ENCODE assay signal across 8 mouse cellular contexts in genomic region chr10:7809937-7810336, GRCm38 (mm10). TPM values are rescaled to one million over a fixed set of nuclear protein-coding genes. Genes with fewer than 3 reads are reported as not detected.
DNase-seq lines count a peak whose midpoint lies in the region; ATAC-seq and TF ChIP-seq lines count a peak whose summit lies in the region.

No protein-coding gene starts in this region.

- peak; percentile 79 for DNase-seq in hindbrain, embryonic 11.5 days (ENCODE audit: low spot score)
- DNase-seq in Patski (ENCODE audit: low read depth, low spot score) = peak; percentile 25
- peak; percentile 59 for DNase-seq in embryo, embryonic 11.5 days (ENCODE audit: low read depth, low spot score)
- DNase-seq in induced T-regulatory cell, adult 2 months (ENCODE audit: low read depth) = peak; percentile 93
- DNase-seq in left cerebral cortex, postnatal 4 days = peak; percentile 19
- peak; percentile 47 for DNase-seq in thymus, postnatal 4 days

- no peak overlapping the region for H3K9ac ChIP-seq in hindbrain, embryonic 11.5 days (ENCODE audit: low read depth, low read length)
- H3K9ac ChIP-seq in hindbrain, embryonic 13.5 days = no peak overlapping the region
- no peak overlapping the region for H3K9ac ChIP-seq in midbrain, embryonic 16.5 days (ENCODE audit: low read depth, low read length)

- no peaks in the 10 kb centered on the region for H3K9me3 ChIP-seq in hindbrain, embryonic 11.5 days (ENCODE audit: control insufficient read depth, low read length)
- no peaks in the 10 kb centered on the region for H3K9me3 ChIP-seq in hindbrain, embryonic 13.5 days
- no peaks in the 10 kb centered on the region for H3K9me3 ChIP-seq in midbrain, embryonic 16.5 days (replicated peaks; ENCODE audit: control insufficient read depth, low read length, poor library complexity, severe bottlenecking)

- peak; percentile 76 for TF ChIP-seq CTCF in Patski (IDR thresholded peaks at IDR 0.05)

- in situ Hi-C loops in Patski (cut with MboI; ENCODE audit: low pct_unique_long_range_greater_than_20kb) = loop anchor here (5.0 to 25.0 kb wide), 2 partner anchors 427 to 702 kb away; partner anchors contain the start of gene Ust

- H3K4me2 ChIP-seq in hindbrain, embryonic 11.5 days (replicated peaks; ENCODE audit: low read depth, low read length) = no peak overlapping the region
- H3K4me2 ChIP-seq in hindbrain, embryonic 13.5 days = no peak overlapping the region
- H3K4me2 ChIP-seq in midbrain, embryonic 16.5 days (ENCODE audit: low read length) = no peak overlapping the region

- POLR2A ChIA-PET in Patski (lab: Charles Lee) = no interaction called here

- CTCF ChIA-PET in Patski (lab: Charles Lee) = interaction anchor here (0.8 to 1.0 kb wide), 3 partner anchors 9 to 430 kb away, joined by 3 read pairs; no protein-coding TSS in a partner anchor

- H3K27me3 ChIP-seq in hindbrain, embryonic 11.5 days (ENCODE audit: control insufficient read depth, insufficient read depth, low read length) = no peaks in the 10 kb centered on the region
- no peaks in the 10 kb centered on the region for H3K27me3 ChIP-seq in hindbrain, embryonic 13.5 days
- no peaks in the 10 kb centered on the region for H3K27me3 ChIP-seq in Patski
- no peaks in the 10 kb centered on the region for H3K27me3 ChIP-seq in midbrain, embryonic 16.5 days (ENCODE audit: control insufficient read depth, insufficient read depth, low read depth, low read length)

- intact Hi-C loops in left cerebral cortex, postnatal 4 days (cut with DNase I) = loop anchor here (5.0 kb wide), 1 partner anchor 427 kb away; no protein-coding TSS in a partner anchor

- no peaks in the 10 kb centered on the region for H3K4me1 ChIP-seq in hindbrain, embryonic 11.5 days (replicated peaks; ENCODE audit: control insufficient read depth, insufficient read depth, low read length)
- no peaks in the 10 kb centered on the region for H3K4me1 ChIP-seq in hindbrain, embryonic 13.5 days (replicated peaks)
- H3K4me1 ChIP-seq in midbrain, embryonic 16.5 days (ENCODE audit: control insufficient read depth, insufficient read depth, low read length) = no peaks in the 10 kb centered on the region

- no peaks in the 10 kb centered on the region for H3K36me3 ChIP-seq in hindbrain, embryonic 11.5 days (ENCODE audit: control insufficient read depth, insufficient read depth, low read length)
- peaks cover 64% of the 10 kb centered on the region for H3K36me3 ChIP-seq in hindbrain, embryonic 13.5 days
- peaks cover 23% of the 10 kb centered on the region for H3K36me3 ChIP-seq in midbrain, embryonic 16.5 days (ENCODE audit: control insufficient read depth, insufficient read depth, low read length)

- no peak overlapping the region for H3K27ac ChIP-seq in hindbrain, embryonic 11.5 days (ENCODE audit: low read depth, low read length)
- no peak overlapping the region for H3K27ac ChIP-seq in hindbrain, embryonic 13.5 days
- no peak overlapping the region for H3K27ac ChIP-seq in midbrain, embryonic 16.5 days (ENCODE audit: low read length)

- H3K4me3 ChIP-seq in hindbrain, embryonic 11.5 days (ENCODE audit: low read depth, low read length) = no peak overlapping the region
- no peak overlapping the region for H3K4me3 ChIP-seq in hindbrain, embryonic 13.5 days
- H3K4me3 ChIP-seq in midbrain, embryonic 16.5 days (ENCODE audit: low read depth, low read length) = no peak overlapping the region

- 53% methylated on average over 2 of the region's 2 CpGs for WGBS in hindbrain, embryonic 11.5 days
- WGBS in hindbrain, embryonic 13.5 days = 52% methylated on average over 2 of the region's 2 CpGs
- WGBS in midbrain, embryonic 16.5 days = 55% methylated on average over 2 of the region's 2 CpGs

- peak; percentile 67; the same call in 1 of the 2 replicates for ATAC-seq in hindbrain, embryonic 11.5 days (ENCODE audit: low FRiP score)
- no peak for ATAC-seq in hindbrain, embryonic 13.5 days (ENCODE audit: low FRiP score)
- ATAC-seq in Patski = peak; percentile 67
- peak; percentile 48; the same call in 1 of the 2 replicates for ATAC-seq in midbrain, embryonic 16.5 days

RNA-seq across cellular contexts. Expression of gene Ppil4, which starts 17.2 kb away (rescaled TPM):
- 47.1 and 51.0 TPM in 2 replicates for polyA plus RNA-seq in hindbrain, embryonic 11.5 days (2014; fragmentation: Nextera tagmentation; extraction: Ambion mirVana)
- 49.1 and 49.7 TPM in 2 replicates for polyA plus RNA-seq in hindbrain, embryonic 13.5 days (2015; fragmentation: Nextera tagmentation; extraction: Ambion mirVana)
- polyA plus RNA-seq in Patski (2021) = 25.0 TPM
- 10 to 100 TPM; 39.3 to 45.6 TPM for total RNA-seq in left cerebral cortex, postnatal 4 days (2021)
- 51.9 and 55.7 TPM in 2 replicates for polyA plus RNA-seq in midbrain, embryonic 16.5 days (2015; fragmentation: Nextera tagmentation; extraction: Ambion mirVana)

RNA-seq across cellular contexts. Expression of gene Ginm1, which starts 17.3 kb away (rescaled TPM):
- 53.1 and 57.1 TPM in 2 replicates for polyA plus RNA-seq in hindbrain, embryonic 11.5 days (2014; fragmentation: Nextera tagmentation; extraction: Ambion mirVana)
- 49.3 and 54.5 TPM in 2 replicates for polyA plus RNA-seq in hindbrain, embryonic 13.5 days (2015; fragmentation: Nextera tagmentation; extraction: Ambion mirVana)
- polyA plus RNA-seq in Patski (2021) = 75.2 TPM
- total RNA-seq in left cerebral cortex, postnatal 4 days (2021) = 10 to 100 TPM; 22.7 to 25.1 TPM
- polyA plus RNA-seq in midbrain, embryonic 16.5 days (2015; fragmentation: Nextera tagmentation; extraction: Ambion mirVana) = 48.1 and 49.5 TPM in 2 replicates

RNA-seq across cellular contexts. Expression of gene Zc3h12d, which starts 22.3 kb away (rescaled TPM):
- 0.05 and 0.06 TPM in 2 replicates for polyA plus RNA-seq in hindbrain, embryonic 11.5 days (2014; fragmentation: Nextera tagmentation; extraction: Ambion mirVana)
- 0.18 TPM in 2 replicates for polyA plus RNA-seq in hindbrain, embryonic 13.5 days (2015; fragmentation: Nextera tagmentation; extraction: Ambion mirVana)
- not detected for polyA plus RNA-seq in Patski (2021)
- under 1 TPM; 0.18 to 0.22 TPM for total RNA-seq in left cerebral cortex, postnatal 4 days (2021)
- 0.16 and 0.25 TPM in 2 replicates for polyA plus RNA-seq in midbrain, embryonic 16.5 days (2015; fragmentation: Nextera tagmentation; extraction: Ambion mirVana)

Comparison
In these comparisons a context has a peak if more than half of its experiments do, and no peak if none do; other contexts are left out.
1. DNase-seq: peak in every context shown above with its lines; median percentile 93 in induced T-regulatory cell, adult 2 months; 79 in hindbrain, embryonic 11.5 days; 59 in embryo, embryonic 11.5 days; 47 in thymus, postnatal 4 days; 25 in Patski; 19 in left cerebral cortex, postnatal 4 days.